Comparison of ENCODE assay signal across 8 mouse cellular contexts in the genomic region with DNA sequence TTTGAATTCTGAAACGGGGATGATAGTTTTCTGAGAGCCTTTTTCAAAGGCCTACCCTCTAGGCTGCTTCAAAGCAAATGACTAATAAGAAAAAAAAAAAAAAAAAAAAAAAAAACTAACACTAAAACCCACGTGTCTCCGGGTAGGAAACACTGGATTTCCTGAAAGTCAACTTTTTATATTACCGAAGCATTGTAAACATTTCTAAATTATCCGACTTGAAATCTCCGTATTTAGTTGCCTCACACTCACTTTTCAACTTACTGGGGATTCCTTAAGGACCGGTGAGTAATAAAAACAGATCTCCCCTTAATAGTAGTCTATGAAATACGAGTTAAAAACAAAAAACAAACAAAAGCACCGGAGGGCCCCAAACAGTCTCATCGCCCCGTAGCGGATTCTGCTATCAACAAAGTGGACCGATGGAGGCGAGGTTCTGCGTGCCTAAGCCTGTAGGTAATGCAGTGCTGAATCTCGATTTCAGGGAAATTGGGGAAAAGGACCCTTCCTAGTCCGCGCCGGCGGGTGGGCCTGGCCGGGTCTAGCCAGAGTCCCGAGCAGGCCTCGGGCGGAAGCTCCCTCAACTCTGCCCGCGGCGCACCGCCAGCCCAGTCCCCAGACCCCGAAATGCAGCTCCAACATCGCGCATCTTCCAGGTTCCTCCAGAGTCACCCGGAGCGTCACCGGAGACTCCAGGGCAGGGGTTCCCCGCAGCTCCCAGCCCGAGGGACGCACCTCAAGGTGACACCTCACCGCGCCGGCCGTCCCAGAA. TPM values are rescaled to one million over a fixed set of nuclear protein-coding genes. Genes with fewer than 3 reads are reported as not detected.
DNase-seq lines count a peak whose midpoint lies in the region; ATAC-seq and TF ChIP-seq lines count a peak whose summit lies in the region.

No protein-coding gene starts in this region.

- H3K27ac ChIP-seq in kidney, embryonic 15.5 days, result peak overlapping the region; percentile 98
- peak overlapping the region; percentile 90 for H3K27ac ChIP-seq in embryonic facial prominence, embryonic 13.5 days
- peak overlapping the region; percentile 88 for H3K27ac ChIP-seq in hindbrain, embryonic 11.5 days (ENCODE audit: low read depth, low read length)
- H3K27ac ChIP-seq in liver, embryonic 15.5 days (replicated peaks), result peak overlapping the region; percentile 95
- peak overlapping the region; percentile 83 for H3K27ac ChIP-seq in neural tube, embryonic 14.5 days (ENCODE audit: low read depth, low read length)

- peak overlapping the region; percentile 72 for H3K4me2 ChIP-seq in kidney, embryonic 15.5 days
- H3K4me2 ChIP-seq in embryonic facial prominence, embryonic 13.5 days, result peak overlapping the region; percentile 74
- peak overlapping the region; percentile 64 for H3K4me2 ChIP-seq in hindbrain, embryonic 11.5 days (replicated peaks; ENCODE audit: low read depth, low read length)
- peak overlapping the region; percentile 92 for H3K4me2 ChIP-seq in liver, embryonic 15.5 days
- peak overlapping the region; percentile 51 for H3K4me2 ChIP-seq in neural tube, embryonic 14.5 days (ENCODE audit: low read depth, low read length)

- WGBS in kidney, embryonic 15.5 days, result under 1% methylated on average over 39 of the region's 41 CpGs
- WGBS in embryonic facial prominence, embryonic 13.5 days, result under 1% methylated on average over 41 of the region's 41 CpGs
- under 1% methylated on average over 41 of the region's 41 CpGs for WGBS in hindbrain, embryonic 11.5 days
- under 1% methylated on average over 41 of the region's 41 CpGs for WGBS in liver, embryonic 15.5 days (ENCODE audit: insufficient replicate concordance)
- under 1% methylated on average over 39 of the region's 41 CpGs for WGBS in neural tube, embryonic 14.5 days

- H3K9ac ChIP-seq in kidney, embryonic 15.5 days, result peak overlapping the region; percentile 79
- H3K9ac ChIP-seq in embryonic facial prominence, embryonic 13.5 days, result peak overlapping the region; percentile 85
- H3K9ac ChIP-seq in hindbrain, embryonic 11.5 days (ENCODE audit: low read depth, low read length), result peak overlapping the region; percentile 85
- peak overlapping the region; percentile 92 for H3K9ac ChIP-seq in liver, embryonic 15.5 days
- H3K9ac ChIP-seq in neural tube, embryonic 14.5 days (replicated peaks; ENCODE audit: low read depth, low read length), result peak overlapping the region; percentile 81

- H3K36me3 ChIP-seq in kidney, embryonic 15.5 days, result 0 out of 2 replicates have a peak, but pooled peaks cover 3% of the 10 kb centered on the region
- H3K36me3 ChIP-seq in G1E (replicated peaks), result peaks cover 9% of the 10 kb centered on the region
- no peaks in the 10 kb centered on the region for H3K36me3 ChIP-seq in embryonic facial prominence, embryonic 13.5 days
- no peaks in the 10 kb centered on the region for H3K36me3 ChIP-seq in hindbrain, embryonic 11.5 days (ENCODE audit: control insufficient read depth, insufficient read depth, low read length)
- H3K36me3 ChIP-seq in liver, embryonic 15.5 days (replicated peaks), result no peaks in the 10 kb centered on the region
- H3K36me3 ChIP-seq in neural tube, embryonic 14.5 days (ENCODE audit: control insufficient read depth, insufficient read depth, low read length), result no peaks in the 10 kb centered on the region

- H3K27me3 ChIP-seq in kidney, embryonic 15.5 days, result no peaks in the 10 kb centered on the region
- H3K27me3 ChIP-seq in G1E (ENCODE audit: insufficient read depth, low read length), result no peaks in the 10 kb centered on the region
- no peaks in the 10 kb centered on the region for H3K27me3 ChIP-seq in embryonic facial prominence, embryonic 13.5 days
- no peaks in the 10 kb centered on the region for H3K27me3 ChIP-seq in hindbrain, embryonic 11.5 days (ENCODE audit: control insufficient read depth, insufficient read depth, low read length)
- no peaks in the 10 kb centered on the region for H3K27me3 ChIP-seq in liver, embryonic 15.5 days
- no peaks in the 10 kb centered on the region for H3K27me3 ChIP-seq in neural tube, embryonic 14.5 days (ENCODE audit: control insufficient read depth, insufficient read depth, low read length)

- ATAC-seq in kidney, embryonic 15.5 days (replicated peaks; ENCODE audit: low FRiP score), result peak; percentile 57
- no peak for ATAC-seq in G1E (ENCODE audit: extremely low read depth, insufficient number of reproducible peaks, low FRiP score, poor library complexity, severe bottlenecking)
- no peak; the same call in none of the 2 replicates for ATAC-seq in embryonic facial prominence, embryonic 13.5 days (ENCODE audit: insufficient number of reproducible peaks, insufficient read depth, low FRiP score, low TSS enrichment, low read depth)
- ATAC-seq in hindbrain, embryonic 11.5 days (ENCODE audit: low FRiP score), result peak; percentile 59
- no peak for ATAC-seq in liver, embryonic 15.5 days (ENCODE audit: insufficient read depth)
- ATAC-seq in neural tube, embryonic 14.5 days (ENCODE audit: low read depth), result peak; percentile 56

- peak overlapping the region; percentile 81 for H3K4me3 ChIP-seq in kidney, embryonic 15.5 days (replicated peaks)
- H3K4me3 ChIP-seq in G1E (ENCODE audit: low read depth, low read length), result peak overlapping the region; percentile 99
- peak overlapping the region; percentile 64 for H3K4me3 ChIP-seq in embryonic facial prominence, embryonic 13.5 days
- peak overlapping the region; percentile 89 for H3K4me3 ChIP-seq in hindbrain, embryonic 11.5 days (ENCODE audit: low read depth, low read length)
- peak overlapping the region; percentile 89 for H3K4me3 ChIP-seq in liver, embryonic 15.5 days (replicated peaks)
- H3K4me3 ChIP-seq in neural tube, embryonic 14.5 days (ENCODE audit: low read depth, low read length), result peak overlapping the region; percentile 90

- no peak for DNase-seq in kidney, adult 9 months
- DNase-seq in G1E (ENCODE audit: low spot score), result peak; percentile 37
- DNase-seq in hindbrain, embryonic 11.5 days (ENCODE audit: low spot score), result peak; percentile 73
- DNase-seq in frontal cortex, postnatal 25 days (ENCODE audit: low spot score in 2 of 2), result no peak

- TF ChIP-seq CTCF in G1E (IDR thresholded peaks at IDR 0.05; ENCODE audit: low read depth, low read length), result no peak

- H3K9me3 ChIP-seq in kidney, embryonic 15.5 days (replicated peaks), result no peaks in the 10 kb centered on the region
- no peaks in the 10 kb centered on the region for H3K9me3 ChIP-seq in G1E (replicated peaks)
- H3K9me3 ChIP-seq in embryonic facial prominence, embryonic 13.5 days, result no peaks in the 10 kb centered on the region
- H3K9me3 ChIP-seq in hindbrain, embryonic 11.5 days (ENCODE audit: control insufficient read depth, low read length), result no peaks in the 10 kb centered on the region
- no peaks in the 10 kb centered on the region for H3K9me3 ChIP-seq in liver, embryonic 15.5 days (replicated peaks)
- H3K9me3 ChIP-seq in neural tube, embryonic 14.5 days (ENCODE audit: control insufficient read depth, low read length), result no peaks in the 10 kb centered on the region

- H3K4me1 ChIP-seq in kidney, embryonic 15.5 days, result peaks cover 12% of the 10 kb centered on the region
- peaks cover 38% of the 10 kb centered on the region for H3K4me1 ChIP-seq in G1E (ENCODE audit: insufficient read depth, low read depth, low read length)
- peaks cover 16% of the 10 kb centered on the region for H3K4me1 ChIP-seq in embryonic facial prominence, embryonic 13.5 days
- peaks cover 2% of the 10 kb centered on the region; the same call in 1 of the 2 replicates for H3K4me1 ChIP-seq in hindbrain, embryonic 11.5 days (replicated peaks; ENCODE audit: control insufficient read depth, insufficient read depth, low read length)
- H3K4me1 ChIP-seq in liver, embryonic 15.5 days (replicated peaks), result peaks cover 35% of the 10 kb centered on the region
- peaks cover 14% of the 10 kb centered on the region; the same call in 1 of the 2 replicates for H3K4me1 ChIP-seq in neural tube, embryonic 14.5 days (ENCODE audit: control insufficient read depth, insufficient read depth, low read length)

RNA-seq across cellular contexts. Expression of a gene that starts 0.7 kb away (rescaled TPM):
- polyA plus RNA-seq in kidney, embryonic 15.5 days (2015; fragmentation: Nextera tagmentation; extraction: Ambion mirVana), result 54.0 and 57.1 TPM in 2 replicates
- 115 and 138 TPM in 2 replicates for total RNA-seq in G1E (2014; fragmentation: Nextera tagmentation)
- 98.0 and 109 TPM in 2 replicates for total RNA-seq in G1E (2017)
- polyA plus RNA-seq in G1E (2012), result 29.7 and 33.9 TPM in 2 replicates
- polyA plus RNA-seq in embryonic facial prominence, embryonic 13.5 days (2015; fragmentation: Nextera tagmentation; extraction: Ambion mirVana), result 55.5 and 57.0 TPM in 2 replicates
- 59.0 and 67.7 TPM in 2 replicates for polyA plus RNA-seq in hindbrain, embryonic 11.5 days (2014; fragmentation: Nextera tagmentation; extraction: Ambion mirVana)
- 13.4 and 14.1 TPM in 2 replicates for polyA plus RNA-seq in liver, embryonic 15.5 days (2015; fragmentation: Nextera tagmentation; extraction: Ambion mirVana)
- 52.2 and 53.8 TPM in 2 replicates for polyA plus RNA-seq in neural tube, embryonic 14.5 days (2014; fragmentation: Nextera tagmentation; extraction: Ambion mirVana)

Comparison
In these comparisons a context has a peak if more than half of its experiments do, and no peak if none do; other contexts are left out.
1. ATAC-seq: peak in kidney, embryonic 15.5 days (single experiment), hindbrain, embryonic 11.5 days (single experiment) and neural tube, embryonic 14.5 days (single experiment); none in G1E (single experiment), embryonic facial prominence, embryonic 13.5 days (single experiment) and liver, embryonic 15.5 days (single experiment).
2. DNase-seq: peak in G1E (single experiment) and hindbrain, embryonic 11.5 days (single experiment); none in kidney, adult 9 months (single experiment) and frontal cortex, postnatal 25 days (0 of 2).
3. Peak in every context shown above with its lines, with median percentiles within 50 percentile points of each other: H3K27ac ChIP-seq, H3K4me2 ChIP-seq, H3K4me3 ChIP-seq and H3K9ac ChIP-seq.